In genomic region chr2:60504718-60505117, GRCm38 (mm10) we compare ENCODE assay signal across 16 mouse cellular contexts. TPM values are rescaled to one million over a fixed set of nuclear protein-coding genes. Genes with fewer than 3 reads are reported as not detected.
DNase-seq lines count a peak whose midpoint lies in the region; ATAC-seq and TF ChIP-seq lines count a peak whose summit lies in the region.
"Had no signal": no experiment of that assay in that cellular context is flagged by ENCODE, and none has a peak within 500 bp of the region (broad histone marks: within the 10 kb centered on the region; RNA-seq: fewer than 3 reads in every experiment).

No protein-coding gene starts in this region.

- no peak overlapping the region for H3K4me3 ChIP-seq in heart, embryonic 14.5 days (ENCODE audit: control insufficient read depth in 1 of 2, insufficient read depth in 1 of 2, low read depth in 1 of 2, low read length in 2 of 2)
- H3K4me3 ChIP-seq in myocyte = no peak overlapping the region
- H3K4me3 ChIP-seq: forebrain, embryonic 10.5 days; midbrain, embryonic 10.5 days had no signal

- no peaks in the 10 kb centered on the region for H3K9me3 ChIP-seq in heart, embryonic 14.5 days (ENCODE audit: control insufficient read depth, low read length)
- H3K9me3 ChIP-seq: midbrain, embryonic 10.5 days had no signal

- H3K4me1 ChIP-seq in heart, embryonic 14.5 days (ENCODE audit: control insufficient read depth in 2 of 2, insufficient read depth in 2 of 2, low read length in 2 of 2) = peaks cover 7 to 18% of the 10 kb centered on the region in 2 experiments

- H3K9ac ChIP-seq in heart, embryonic 14.5 days (ENCODE audit: low read length) = no peak overlapping the region

- no peak for TF ChIP-seq POLR2A in myocyte (IDR thresholded peaks at IDR 0.05; ENCODE audit: insufficient read length, low read depth)

- peak overlapping the region; percentile 51 for H3K27ac ChIP-seq in heart, embryonic 14.5 days (replicated peaks in 1 of 2; ENCODE audit: control insufficient read depth in 1 of 2, insufficient read depth in 1 of 2, low read depth in 2 of 2, low read length in 2 of 2)
- H3K27ac ChIP-seq: forebrain, embryonic 10.5 days; hindbrain, postnatal 0 days; midbrain, embryonic 10.5 days had no signal

- H3K4me2 ChIP-seq in heart, embryonic 14.5 days (ENCODE audit: low read length) = peak overlapping the region; percentile 11; the same call in 1 of the 2 replicates
- H3K4me2 ChIP-seq in myocyte (ENCODE audit: low read depth) = peak overlapping the region; percentile 66
- H3K4me2 ChIP-seq: liver, embryonic 11.5 days had no signal

- H3K36me3 ChIP-seq in heart, embryonic 14.5 days (ENCODE audit: control insufficient read depth, insufficient read depth, low read length) = no peaks in the 10 kb centered on the region
- H3K36me3 ChIP-seq in myocyte (ENCODE audit: control insufficient read depth, insufficient read depth) = no peaks in the 10 kb centered on the region
- H3K36me3 ChIP-seq: forebrain, embryonic 10.5 days; midbrain, embryonic 10.5 days had no signal

- no peak for DNase-seq in heart, postnatal 36 days
- DNase-seq in CD4-positive helper T cell, adult 2 months (ENCODE audit: low read depth, low spot score) = peak; percentile 20
- no peak for DNase-seq in frontal cortex, postnatal 36 days (ENCODE audit: low spot score in 2 of 2)
- no peak for DNase-seq in spleen, postnatal 36 days (ENCODE audit: low spot score in 2 of 2)
- DNase-seq: cerebellum, adult 18-20 months; layer of hippocampus, postnatal 36 days; spleen, adult 18-20 months; thymus, postnatal 25 days had no signal

- intact Hi-C loops in heart, postnatal 36 days (cut with DNase I) = no loop called here

- ATAC-seq in heart, embryonic 14.5 days (ENCODE audit: insufficient number of reproducible peaks, insufficient read depth, low FRiP score, low read depth) = no peak
- peak; percentile 69 for ATAC-seq in activated CD4-positive, CD25-positive, alpha-beta regulatory T cell, adult 4 months
- ATAC-seq: hindbrain, postnatal 0 days had no signal

- no peaks in the 10 kb centered on the region for H3K27me3 ChIP-seq in heart, embryonic 14.5 days (ENCODE audit: control insufficient read depth, insufficient read depth, low read length)
- no peaks in the 10 kb centered on the region for H3K27me3 ChIP-seq in myocyte (ENCODE audit: control insufficient read depth, insufficient read depth, insufficient read length)

- H3K79me2 ChIP-seq in myocyte (ENCODE audit: control insufficient read depth, insufficient read depth) = no peaks in the 10 kb centered on the region

- 4% methylated on average over 2 of the region's 2 CpGs for WGBS in heart, embryonic 14.5 days

- H3ac ChIP-seq in myocyte (ENCODE audit: control insufficient read depth, insufficient read length) = no peak overlapping the region

TF ChIP-seq in myocyte, 11 proteins besides CTCF, POLR2A, EP300 and RAD21:
- no peak for TF ChIP-seq TCF12 (IDR thresholded peaks at IDR 0.05; ENCODE audit: insufficient read depth, poor library complexity, severe bottlenecking)
- TF ChIP-seq MAX (IDR thresholded peaks at IDR 0.05; ENCODE audit: low read depth) = no peak
- TF ChIP-seq USF1 (IDR thresholded peaks at IDR 0.05; ENCODE audit: low read depth) = no peak
- TF ChIP-seq E2F4 (IDR thresholded peaks at IDR 0.05; ENCODE audit: insufficient read depth) = no peak
- no peak for TF ChIP-seq TCF3 (IDR thresholded peaks at IDR 0.05; ENCODE audit: insufficient read length, low read depth)
- no peak; the same call in 1 of the 2 replicates for TF ChIP-seq CEBPB (IDR thresholded peaks at IDR 0.05; ENCODE audit: insufficient read depth, poor library complexity, severe bottlenecking)
- no peak for TF ChIP-seq MYOG (IDR thresholded peaks at IDR 0.05; ENCODE audit: control insufficient read depth in 1 of 3, insufficient read depth in 1 of 3, insufficient read length in 2 of 3, low read depth in 2 of 3)
- no peak for TF ChIP-seq POLR2AphosphoS2 (IDR thresholded peaks at IDR 0.05; ENCODE audit: insufficient read length, low read depth)
- no peak for TF ChIP-seq SRF (IDR thresholded peaks at IDR 0.05; ENCODE audit: control insufficient read depth, insufficient read length, low read depth)
- no peak for TF ChIP-seq MYOD1 (IDR thresholded peaks at IDR 0.05; ENCODE audit: control insufficient read depth in 1 of 3, insufficient read length in 2 of 3, low read depth in 2 of 3)
- TF ChIP-seq REST (IDR thresholded peaks at IDR 0.05; ENCODE audit: insufficient read depth, insufficient read length) = no peak

RNA-seq across cellular contexts. Expression of gene Pla2r1, which starts 48.4 kb away (rescaled TPM):
- polyA plus RNA-seq in heart, embryonic 14.5 days (2014; fragmentation: Nextera tagmentation; extraction: Ambion mirVana) = 2.1 and 3.6 TPM in 2 replicates
- 1 to 10 TPM; 1.1 to 1.4 TPM for total RNA-seq in heart, postnatal 36 days (2021)
- polyA plus RNA-seq in activated CD4-positive, CD25-positive, alpha-beta regulatory T cell, adult 4 months (2017; shearing (Covaris generic)) = under 1 TPM in 1 of 2 experiments, not detected in 1; 0.78 TPM
- 0.79 TPM for polyA plus RNA-seq in myocyte (2012; fragmentation: generic; extraction: Trizol)
- total RNA-seq: neutrophil, adult 5-6 weeks had no signal
